Mouse (Mus musculus) forebrain, embryonic 10.5 days (tissue): ENCODE data around the gene Fto. TPM values are rescaled to one million over a fixed set of nuclear protein-coding genes. Genes with fewer than 3 reads are reported as not detected.

ENCODE experiments used
- DNase-seq: peaks from one replicate; pipeline ENCODE4 v3.0.0-alpha.2; 2017; ENCODE audit warnings: low spot score; ENCODE audit errors: extremely low spot score
- H3K27ac ChIP-seq: fragments of 300-500 bp; sonication (generic); 2 replicates; pipeline ENCODE4 v1.5.1; 2016; ENCODE audit warnings: mild to moderate bottlenecking
- H3K27me3 ChIP-seq: fragments of 300-500 bp; sonication (generic); 2 replicates; pipeline ENCODE4 v1.6.1; 2016; ENCODE audit warnings: mild to moderate bottlenecking; ENCODE audit not compliant: poor library complexity, severe bottlenecking
- H3K36me3 ChIP-seq: fragments of 300-500 bp; sonication (generic); replicated peaks from 2 replicates; pipeline ENCODE4 v1.6.1; 2016; ENCODE audit warnings: mild to moderate bottlenecking, moderate library complexity
- H3K4me1 ChIP-seq: fragments of 300-500 bp; sonication (generic); 2 replicates; pipeline ENCODE4 v1.6.1; 2016
- H3K4me3 ChIP-seq: fragments of 300-500 bp; sonication (generic); 2 replicates; pipeline ENCODE4 v1.5.1; 2016; ENCODE audit warnings: mild to moderate bottlenecking, moderate library complexity
- H3K9me3 ChIP-seq: fragments of 300-500 bp; sonication (generic); 2 replicates; pipeline ENCODE4 v1.6.1; 2016; ENCODE audit warnings: mild to moderate bottlenecking, moderate library complexity
- WGBS: fragments of 180-500 bp; shearing (Covaris S2); methylation state at CpG from one replicate; pipeline ENCODE4 v1.1.7; 2016; 5-methylcytosine and 5-hydroxymethylcytosine counted together
- polyA plus RNA-seq: library from polyadenylated mRNA; unstranded; fragments of >200 nt; fragmentation: Nextera tagmentation; extraction: Ambion mirVana; gene quantifications from 2 replicates; pipeline ENCODE4 v1.2.1, GENCODE M21; 2016

The Fto gene
- polyA plus RNA-seq, 1 experiment from 2014 or later: 88.3 TPM

- peaks cover 33% of the 10 kb centered on the region for H3K4me1 ChIP-seq
- no peaks in the 10 kb centered on the region for H3K36me3 ChIP-seq
- no peak overlapping the region for H3K27ac ChIP-seq
- no peak for DNase-seq
- no peak overlapping the region for H3K4me3 ChIP-seq
- 79% methylated on average over 5 of the region's 5 CpGs for WGBS
- peaks cover 5% of the 10 kb centered on the region; the same call in 1 of the 2 replicates for H3K9me3 ChIP-seq
- H3K27me3 ChIP-seq: peaks cover 80% of the 10 kb centered on the region
Measured at GRCm38 (mm10) chr8:91706533-91706932, 393.2 kb downstream of the Fto start.

- Histone ChIP-seq H3K9me3 (peaks cover 5% of the 10 kb centered on the region; the same call in 1 of the 2 replicates), H3K4me3 (no peak overlapping the region), H3K27ac (no peak overlapping the region), H3K4me1 (peaks cover 54% of the 10 kb centered on the region), H3K36me3 (no peaks in the 10 kb centered on the region), H3K27me3 (peaks cover 87% of the 10 kb centered on the region)
- DNase-seq: no peak
- WGBS: 38% methylated on average over 7 of the region's 7 CpGs
Measured at GRCm38 (mm10) chr8:91708661-91709060, 395.3 kb downstream of the Fto start.

GRCm38 (mm10) chr8:91709768-91710167 is 396.4 kb downstream of the Fto start:
- Histone ChIP-seq H3K36me3 (no peaks in the 10 kb centered on the region), H3K4me3 (no peak overlapping the region), H3K9me3 (peaks cover 5% of the 10 kb centered on the region; the same call in 1 of the 2 replicates), H3K27me3 (peaks cover 87% of the 10 kb centered on the region), H3K27ac (no peak overlapping the region), H3K4me1 (peaks cover 65% of the 10 kb centered on the region)
- 32% methylated on average over 7 of the region's 7 CpGs for WGBS
- no peak for DNase-seq

DNA sequence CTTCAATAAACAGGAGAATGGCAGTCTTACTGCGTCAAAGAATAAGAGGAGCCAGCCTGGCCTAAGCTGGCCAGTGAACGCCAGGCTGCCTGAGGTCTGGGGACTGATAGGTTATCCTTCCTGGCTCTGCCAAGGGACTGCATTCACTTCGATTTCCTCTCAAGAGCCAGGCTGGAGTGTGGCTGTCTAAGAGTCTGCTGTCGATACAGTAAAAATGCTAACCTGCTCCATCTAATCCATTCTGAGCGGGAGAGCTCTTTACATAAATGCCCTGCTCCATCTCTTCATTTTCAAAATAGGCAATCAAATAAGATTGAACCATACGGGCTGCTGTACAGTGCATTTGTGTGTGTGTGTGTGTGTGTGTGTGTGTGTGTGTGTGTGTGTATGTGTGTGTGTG is 397.9 kb downstream of the Fto start:
- WGBS: 54% methylated on average over 6 of the region's 6 CpGs
- peaks cover 5% of the 10 kb centered on the region; the same call in 1 of the 2 replicates for H3K9me3 ChIP-seq
- H3K36me3 ChIP-seq: no peaks in the 10 kb centered on the region
- H3K27me3 ChIP-seq: peaks cover 93% of the 10 kb centered on the region
- peaks cover 80% of the 10 kb centered on the region for H3K4me1 ChIP-seq
- DNase-seq: no peak
- no peak overlapping the region for H3K27ac ChIP-seq
- H3K4me3 ChIP-seq: no peak overlapping the region

DNA sequence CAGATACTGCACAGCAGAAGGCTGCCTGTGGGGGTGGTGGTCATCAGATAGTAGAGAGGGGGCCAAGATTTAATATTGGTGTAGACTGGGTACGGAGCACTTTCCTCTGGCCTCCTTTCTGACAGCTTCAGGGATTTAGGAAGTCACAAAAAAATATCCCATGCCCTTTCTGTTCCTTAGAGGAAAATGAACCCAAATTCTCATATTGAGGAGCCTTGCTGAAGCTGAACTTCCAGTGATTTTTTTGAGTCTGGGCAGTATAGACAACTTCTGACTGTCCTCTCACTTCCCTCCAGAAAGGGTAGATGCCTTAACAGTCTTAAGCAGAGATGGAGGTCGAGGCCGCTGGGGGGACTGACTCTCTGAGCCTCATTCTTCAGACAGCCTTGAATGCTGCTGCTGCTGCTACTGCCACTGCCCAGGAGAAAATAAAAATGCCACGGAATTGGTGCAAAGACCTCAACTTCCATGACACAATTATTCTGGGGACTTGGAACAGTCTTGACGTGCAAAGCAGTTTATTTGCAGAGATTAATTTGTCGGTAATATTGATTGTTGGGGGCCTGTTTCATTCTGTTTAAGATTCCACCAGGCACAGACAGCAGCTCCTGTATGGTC is 398.8 kb downstream of the Fto start:
- Histone ChIP-seq H3K36me3 (no peaks in the 10 kb centered on the region), H3K4me3 (no peak overlapping the region), H3K27me3 (peaks cover 93% of the 10 kb centered on the region), H3K9me3 (peaks cover 5% of the 10 kb centered on the region; the same call in 1 of the 2 replicates), H3K4me1 (peaks cover 83% of the 10 kb centered on the region), H3K27ac (peak overlapping the region; percentile 83)
- peak; percentile 25 for DNase-seq
- WGBS: 21% methylated on average over 6 of the region's 6 CpGs

DNA sequence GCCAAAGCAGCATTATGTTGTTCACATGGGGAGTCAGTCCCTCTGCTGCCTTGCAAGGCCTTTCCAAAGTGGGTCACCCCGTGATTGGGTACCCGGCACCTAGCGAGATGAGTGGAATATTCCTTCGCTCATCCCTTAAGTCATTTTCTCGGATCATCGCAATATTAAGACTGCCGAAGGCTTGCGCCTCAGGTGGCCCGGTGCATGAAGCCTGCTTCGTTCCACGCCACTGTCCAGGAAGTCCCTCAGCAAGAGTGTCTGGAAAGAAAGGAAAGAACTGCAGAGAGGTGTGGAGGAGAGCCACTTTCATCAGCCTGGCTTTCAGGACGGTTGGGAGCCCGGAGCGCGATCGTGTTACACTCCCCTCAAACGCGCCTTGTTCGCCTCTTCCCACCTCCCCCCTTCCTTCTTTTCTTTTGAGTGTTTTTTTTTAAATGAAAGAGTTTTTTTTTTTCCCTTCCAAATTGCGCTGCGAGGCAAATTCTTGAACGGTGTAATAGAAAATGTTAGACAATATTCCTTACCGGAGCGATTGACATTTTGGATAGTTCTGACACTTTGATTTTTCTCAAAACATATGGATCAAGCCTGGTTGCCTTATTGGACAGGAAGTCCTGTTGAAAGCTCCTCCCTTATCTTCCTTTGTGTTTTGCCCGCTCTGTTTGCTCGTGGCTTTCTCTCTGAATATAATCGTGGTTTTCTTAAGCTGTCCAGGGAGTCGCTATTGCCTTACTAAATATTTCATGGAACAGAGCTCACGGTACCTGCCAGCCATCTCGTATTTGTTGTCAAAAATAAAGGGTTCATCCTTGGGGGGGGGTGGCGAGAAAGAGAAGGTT is 399.6 kb downstream of the Fto start:
- WGBS: 3% methylated on average over 31 of the region's 31 CpGs

DNA sequence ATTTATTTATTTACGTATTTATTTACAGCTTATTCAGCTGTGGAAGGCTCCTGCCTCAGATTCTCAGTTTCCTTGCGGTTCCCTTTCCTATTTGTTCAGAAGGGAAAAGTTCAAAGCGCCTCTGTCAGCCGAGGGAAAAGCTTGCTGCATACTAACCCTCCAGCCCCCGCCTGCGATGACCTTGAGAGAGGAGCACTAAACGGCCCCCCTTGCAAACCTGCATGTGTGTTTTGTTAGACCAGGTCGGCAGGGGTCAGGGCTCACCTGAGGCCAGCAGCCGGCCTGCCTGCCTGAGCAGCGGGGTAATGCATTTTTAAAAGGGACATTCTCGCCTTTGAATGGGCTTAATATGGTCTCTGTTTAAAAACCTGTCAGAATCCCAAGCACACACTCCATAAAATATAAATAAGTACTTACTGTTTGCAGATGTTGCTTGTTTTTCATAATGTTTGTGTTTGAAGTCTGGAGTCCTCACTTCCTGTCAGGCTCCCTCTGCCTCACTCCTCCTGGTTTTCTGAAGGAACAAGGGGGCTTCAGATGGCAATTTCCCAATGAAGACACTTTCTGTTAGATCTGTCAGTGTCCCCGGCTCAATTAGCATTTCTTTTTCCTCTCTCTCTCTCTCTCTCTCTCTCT is 400.5 kb downstream of the Fto start:
- Histone ChIP-seq H3K4me1 (peaks cover 77% of the 10 kb centered on the region), H3K36me3 (no peaks in the 10 kb centered on the region), H3K9me3 (no peaks in the 10 kb centered on the region), H3K27me3 (peaks cover 85% of the 10 kb centered on the region), H3K4me3 (peak overlapping the region; percentile 47), H3K27ac (peak overlapping the region; percentile 83)
- DNase-seq: peak; percentile 58
- WGBS: 6% methylated on average over 12 of the region's 12 CpGs

More for the DNA sequence above, 399.6 kb downstream of the Fto start:
- Histone ChIP-seq H3K4me3 (peak overlapping the region; percentile 47), H3K4me1 (peaks cover 83% of the 10 kb centered on the region), H3K36me3 (no peaks in the 10 kb centered on the region), H3K27ac (peak overlapping the region; percentile 83), H3K9me3 (peaks cover 2% of the 10 kb centered on the region; the same call in 1 of the 2 replicates), H3K27me3 (peaks cover 94% of the 10 kb centered on the region)
- DNase-seq: peak; percentile 44

GRCm38 (mm10) chr8:91714733-91715132 is 401.4 kb downstream of the Fto start:
- Histone ChIP-seq H3K27ac (peak overlapping the region; percentile 40; the same call in 1 of the 2 replicates), H3K27me3 (peaks cover 76% of the 10 kb centered on the region), H3K36me3 (no peaks in the 10 kb centered on the region), H3K9me3 (no peaks in the 10 kb centered on the region), H3K4me3 (no peak overlapping the region), H3K4me1 (peaks cover 68% of the 10 kb centered on the region)
- DNase-seq: no peak
- 94% methylated on average over 7 of the region's 7 CpGs for WGBS

DNA sequence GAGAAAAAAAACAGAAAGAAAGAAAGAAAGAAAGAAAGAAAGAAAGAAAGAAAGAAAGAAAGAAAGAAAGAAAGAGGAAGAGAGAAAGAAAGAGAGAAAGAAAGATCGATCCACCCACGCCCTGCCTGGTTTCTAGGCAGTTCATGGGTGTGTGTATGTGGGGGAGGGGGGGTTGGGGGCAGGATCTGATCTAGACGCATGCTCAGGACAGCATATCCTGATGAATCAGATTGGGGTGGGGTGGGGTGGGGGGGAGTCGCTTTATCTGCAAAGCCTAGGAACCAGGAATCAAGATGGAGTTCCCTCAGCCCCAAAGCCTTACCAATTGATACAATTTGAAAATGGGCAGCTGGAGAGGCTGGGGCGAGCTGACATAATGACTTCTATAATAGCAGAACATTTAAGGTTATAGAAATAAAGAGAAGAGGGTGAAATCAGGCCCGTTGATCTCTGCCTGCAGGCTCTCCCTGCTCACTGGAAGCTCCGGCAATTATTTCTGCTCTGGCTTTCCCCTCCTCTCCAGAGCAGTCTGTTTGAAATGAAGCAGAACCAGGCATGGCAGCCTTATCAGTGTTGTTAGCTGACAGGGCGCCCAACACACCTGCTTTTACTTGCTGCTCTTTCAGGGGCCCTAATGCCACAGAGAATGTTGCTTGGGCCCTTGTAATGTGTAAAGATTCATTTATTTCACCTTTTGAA is 402.2 kb downstream of the Fto start:
- H3K4me1 ChIP-seq: peaks cover 60% of the 10 kb centered on the region
- H3K4me3 ChIP-seq: no peak overlapping the region
- H3K27ac ChIP-seq: peak overlapping the region; percentile 40; the same call in 1 of the 2 replicates
- H3K27me3 ChIP-seq: peaks cover 68% of the 10 kb centered on the region
- 40% methylated on average over 8 of the region's 8 CpGs for WGBS
- H3K36me3 ChIP-seq: no peaks in the 10 kb centered on the region
- no peaks in the 10 kb centered on the region for H3K9me3 ChIP-seq
- no peak for DNase-seq

Other genes with a start within 250 kb of the Fto start
- gene Rbl2, start 243.5 kb upstream of the Fto start, polyA plus RNA-seq: 7.2 and 8.2 TPM in 2 replicates
- gene Aktip, start 113.5 kb upstream of the Fto start, polyA plus RNA-seq: 75.7 and 77.9 TPM in 2 replicates
- gene Rpgrip1l, start 263 bp upstream of the Fto start, polyA plus RNA-seq: 9.8 and 11.4 TPM in 2 replicates